Mouse (Mus musculus) CH12.LX (cell line): ENCODE measurements around the gene Card9.

Experiments used
- MAFK ChIP-seq: IDR thresholded peaks from 2 replicates; pipeline ENCODE4 v1.6.1; 2011; ENCODE audit warnings: low read length, improper control_type of control experiment; ENCODE audit not compliant: insufficient replicate concordance
- MAX ChIP-seq: IDR thresholded peaks from 2 replicates; pipeline ENCODE4 v1.6.1; 2011; ENCODE audit warnings: low read length, improper control_type of control experiment
- POLR2A ChIP-seq: IDR thresholded peaks from 2 replicates; pipeline ENCODE4 v1.6.1; 2011; ENCODE audit warnings: low read depth, mild to moderate bottlenecking, improper control_type of control experiment, low read length
- ZC3H11A ChIP-seq: IDR thresholded peaks from 2 replicates; pipeline ENCODE4 v1.6.1; 2012; ENCODE audit warnings: low read depth, mild to moderate bottlenecking, inconsistent platforms, low read length, improper control_type of control experiment

GRCm38 (mm10) chr2:26357484-26357883 is 3.2 kb downstream of the Card9 start:
- no peak for TF ChIP-seq POLR2A
- no peak for TF ChIP-seq MAFK
- no peak for TF ChIP-seq ZC3H11A
- no peak for TF ChIP-seq MAX
